Mouse (Mus musculus) spleen, adult 18-20 months (tissue): Measurements from ENCODE around the gene 2510039O18Rik.

ENCODE experiments used
- DNase-seq, 2 experiments: peaks; one replicate each; pipeline ENCODE4 v3.0.0; 2022; ENCODE audit warnings: mixed read lengths in 2 of 2

2510039O18Rik gene

DNA sequence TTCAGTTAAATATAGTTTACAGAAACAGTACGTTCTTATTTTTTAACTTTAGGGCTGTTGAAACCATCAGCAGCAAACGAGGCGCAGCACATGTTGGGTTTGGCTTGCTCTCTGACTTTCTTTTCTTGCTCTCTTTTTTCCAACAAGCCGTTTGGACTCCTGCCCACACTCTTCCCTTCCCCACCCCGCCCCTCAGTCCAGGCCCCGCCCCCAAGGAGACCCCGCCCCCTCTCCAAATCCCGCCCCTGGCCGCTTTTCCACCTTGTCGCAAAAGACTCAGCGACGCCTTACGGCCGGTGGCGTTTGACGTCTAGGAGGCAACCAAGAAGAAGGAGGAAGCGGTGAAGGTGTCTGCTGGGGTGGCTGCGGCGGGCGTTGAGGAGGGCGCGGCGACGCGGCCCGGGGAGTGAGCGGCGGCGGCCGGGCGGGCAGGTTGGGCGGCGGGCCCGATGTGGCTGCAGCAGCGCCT, at the start of gene 2510039O18Rik:
TSS of gene 2510039O18Rik (plus strand) at position 320 of the 469 bp plus-strand sequence.
- DNase-seq, result peak; percentile 78 to 80

- DNase-seq, result no peak
These were observed 44.8 kb upstream of the 2510039O18Rik start for GRCm38 (mm10) chr4:147895815-147896330.

DNA sequence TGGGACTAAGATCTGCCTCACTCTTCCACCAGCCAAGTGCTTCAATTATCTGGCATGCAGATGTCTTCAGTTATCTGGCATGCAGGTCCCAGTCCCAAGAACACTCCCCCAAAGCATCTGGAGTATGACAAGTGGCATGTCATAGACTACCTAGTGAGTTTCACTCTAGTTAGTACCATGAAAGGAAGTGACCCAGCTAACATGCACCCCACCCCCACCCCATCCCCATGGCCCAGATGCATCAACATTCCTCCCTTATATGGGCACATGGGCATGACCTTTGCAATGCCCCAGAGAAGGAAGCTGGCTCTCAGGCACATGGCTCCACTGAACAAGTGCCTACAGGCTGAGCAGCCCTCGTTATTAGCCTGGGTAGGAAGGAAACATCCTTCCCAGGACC, 44.3 kb upstream of the 2510039O18Rik start:
- DNase-seq, result no peak

GRCm38 (mm10) chr4:147897348-147897747, 43.3 kb upstream of the 2510039O18Rik start:
- DNase-seq, result no peak

DNA sequence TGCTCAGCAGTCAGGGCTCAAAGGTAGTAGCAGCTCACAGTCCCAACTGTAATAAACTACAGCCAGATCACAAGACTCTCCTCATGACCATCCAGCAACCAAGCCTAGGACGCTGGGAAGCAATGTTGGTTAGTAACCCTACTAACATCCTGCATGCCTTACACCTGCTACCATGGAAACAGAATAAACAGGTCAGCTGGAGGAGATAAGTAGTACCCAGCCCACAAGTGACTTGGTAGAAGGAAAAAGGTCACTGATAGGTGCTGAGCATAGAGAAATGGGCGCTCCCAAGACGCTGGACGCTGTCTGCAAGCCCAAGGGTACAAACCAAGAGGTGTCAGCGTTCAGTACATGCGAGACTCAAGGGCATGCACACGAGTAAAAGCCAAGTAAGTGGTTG, 40.2 kb upstream of the 2510039O18Rik start:
- no peak for DNase-seq

DNA sequence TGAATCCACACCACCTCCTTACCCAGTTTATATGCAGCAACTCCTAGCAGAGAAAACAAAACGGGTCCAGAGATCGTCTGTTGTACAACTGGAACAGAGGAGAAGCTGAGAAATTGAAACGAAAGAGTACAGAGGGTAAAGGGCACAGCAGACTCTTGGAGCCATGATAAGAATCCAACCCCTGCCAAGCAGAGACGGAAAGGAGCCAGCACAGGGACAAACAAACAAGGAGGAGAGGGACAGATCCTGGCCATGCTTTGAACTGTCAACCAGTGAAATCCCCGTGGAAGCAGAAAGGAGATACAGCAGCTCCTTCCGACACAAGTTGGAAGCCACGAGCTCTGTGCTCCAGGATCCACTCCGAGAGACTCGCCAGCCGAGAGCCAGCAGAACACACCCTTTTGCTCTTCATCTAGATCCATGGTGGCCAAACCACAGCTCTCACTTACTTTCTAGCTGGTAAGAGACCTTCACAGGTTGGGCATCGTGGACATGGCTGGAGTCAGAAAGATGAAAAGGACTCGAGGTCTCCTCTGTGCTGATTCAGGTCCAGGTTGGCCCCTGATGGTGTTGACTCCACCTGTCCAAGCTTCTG, 37.7 kb upstream of the 2510039O18Rik start:
- no peak for DNase-seq

DNA sequence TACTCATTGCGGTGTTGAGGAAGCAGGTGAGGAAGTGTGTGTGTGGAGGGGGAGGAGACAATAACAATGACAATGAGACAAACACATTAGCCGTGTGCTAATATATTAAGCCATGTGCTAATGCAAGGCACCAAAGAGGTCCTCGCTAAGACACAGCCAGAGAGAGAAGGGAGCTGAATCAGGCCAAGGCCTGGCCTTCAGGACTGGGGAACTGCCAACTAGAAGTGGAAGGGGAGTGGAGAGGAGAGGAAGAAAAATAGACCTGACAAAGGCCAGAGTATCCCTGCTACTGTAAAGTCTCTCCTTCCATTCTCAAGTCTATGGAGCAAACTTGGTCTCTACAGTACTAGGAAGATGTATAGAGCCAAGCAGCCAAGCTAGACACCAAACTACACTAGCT, 37.1 kb upstream of the 2510039O18Rik start:
- DNase-seq, result no peak

DNA sequence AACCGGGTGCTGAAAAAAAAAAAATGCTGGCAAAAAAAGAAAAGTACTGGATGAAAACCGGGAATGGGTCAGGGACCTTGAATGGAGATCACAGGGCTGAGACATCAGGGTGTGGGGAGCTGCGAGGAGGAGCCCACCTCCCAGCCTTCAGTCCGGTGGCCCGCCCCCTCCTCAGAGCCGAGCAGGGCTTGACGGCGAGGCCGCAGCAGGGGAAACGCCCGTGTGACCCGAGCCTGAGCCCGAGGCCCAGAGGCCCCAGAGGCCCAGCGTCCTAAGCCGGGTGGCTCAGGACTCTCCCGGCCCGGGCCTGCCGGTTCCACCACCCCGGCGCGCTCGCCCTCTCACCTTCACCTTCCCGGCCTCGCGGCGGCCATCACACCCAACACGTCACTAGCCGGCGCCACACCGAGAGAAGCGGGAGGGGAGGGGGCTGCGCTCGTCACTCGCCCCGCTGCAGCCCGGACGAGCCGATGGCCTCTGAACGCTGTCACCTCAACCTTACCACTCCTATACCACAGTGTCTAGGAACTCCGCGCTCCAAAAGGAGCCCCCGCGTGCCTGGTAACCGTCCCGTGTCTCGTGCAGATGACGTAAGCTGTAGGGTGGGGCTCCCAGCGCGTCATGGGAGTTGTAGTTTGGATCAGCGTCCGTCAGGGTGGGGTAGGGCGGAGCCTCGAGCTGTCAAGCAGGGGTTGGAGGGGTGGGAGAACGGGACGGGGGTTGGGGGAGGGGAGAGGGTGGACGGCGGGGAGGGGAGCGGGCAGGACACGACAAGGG, 36.2 kb upstream of the 2510039O18Rik start, which contains the start of gene Mfn2:
TSS of gene Mfn2 (minus strand) at position 392 of the 777 bp plus-strand sequence.
- peak; percentile 80 to 87 for DNase-seq

- no peak for DNase-seq
These were observed 35.5 kb upstream of the 2510039O18Rik start for GRCm38 (mm10) chr4:147905090-147905659.

DNA sequence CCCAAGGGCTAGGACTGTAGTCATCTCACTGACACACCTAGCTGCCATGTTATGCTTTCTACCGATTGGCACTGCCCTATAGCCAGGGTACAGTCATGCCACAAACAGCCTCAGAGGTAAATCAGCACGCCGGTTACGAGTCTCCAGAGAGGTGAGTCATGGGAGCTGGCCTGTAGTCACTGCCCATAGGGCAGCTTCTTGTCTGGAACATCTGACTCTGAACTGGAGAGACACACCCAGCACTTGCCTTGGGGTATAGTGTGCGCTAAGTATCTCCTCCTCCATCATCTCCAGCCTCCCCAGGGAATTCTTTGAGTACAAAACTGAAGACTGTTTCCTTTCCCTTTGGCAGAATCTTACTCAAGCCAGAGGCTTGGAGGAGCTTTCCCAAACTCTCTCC, 34.5 kb upstream of the 2510039O18Rik start:
- DNase-seq, result no peak

DNA sequence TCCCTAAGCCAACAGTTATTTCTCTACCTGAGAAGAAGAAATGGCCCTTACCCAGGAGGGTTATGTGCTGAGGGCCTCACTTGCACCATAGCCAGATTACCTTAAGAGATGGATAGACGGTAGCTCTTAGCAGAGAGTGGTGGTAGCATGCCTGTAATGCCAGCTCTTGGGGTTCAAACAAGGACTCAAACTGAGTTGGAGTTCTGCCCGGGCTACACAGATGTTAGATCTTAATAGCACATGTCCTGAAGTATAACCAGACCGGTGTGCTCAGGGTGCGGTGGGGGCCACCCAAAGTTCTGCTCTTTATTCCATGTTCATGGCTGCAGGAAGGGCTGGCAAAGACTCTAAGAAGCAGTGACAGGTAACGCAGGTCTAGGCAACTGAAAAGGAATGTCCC, 31.2 kb upstream of the 2510039O18Rik start:
- no peak for DNase-seq

- DNase-seq, result peak in 1 of 2 experiments; percentile 39
These were observed 22.1 kb upstream of the 2510039O18Rik start for GRCm38 (mm10) chr4:147918459-147919121.

DNA sequence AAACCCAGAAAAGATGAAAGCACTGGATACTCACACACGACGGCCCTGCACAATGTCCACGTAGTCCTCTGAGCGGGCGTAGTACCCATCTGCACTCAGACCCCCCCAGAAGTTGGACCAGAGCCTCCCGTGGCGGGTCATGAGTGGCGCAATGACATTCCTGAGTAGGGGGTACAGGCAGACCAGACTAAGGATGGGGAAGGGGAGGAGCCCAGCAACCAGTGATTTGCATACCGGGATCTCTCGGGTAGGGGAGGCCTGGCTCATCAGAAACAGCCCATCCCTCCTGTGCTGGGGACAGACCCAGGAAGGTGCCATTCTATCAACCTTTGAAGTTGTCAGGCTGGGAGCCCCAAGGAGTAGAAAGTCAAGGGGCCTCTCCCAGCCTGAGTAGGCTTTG, 19.7 kb upstream of the 2510039O18Rik start:
- DNase-seq, result no peak

DNA sequence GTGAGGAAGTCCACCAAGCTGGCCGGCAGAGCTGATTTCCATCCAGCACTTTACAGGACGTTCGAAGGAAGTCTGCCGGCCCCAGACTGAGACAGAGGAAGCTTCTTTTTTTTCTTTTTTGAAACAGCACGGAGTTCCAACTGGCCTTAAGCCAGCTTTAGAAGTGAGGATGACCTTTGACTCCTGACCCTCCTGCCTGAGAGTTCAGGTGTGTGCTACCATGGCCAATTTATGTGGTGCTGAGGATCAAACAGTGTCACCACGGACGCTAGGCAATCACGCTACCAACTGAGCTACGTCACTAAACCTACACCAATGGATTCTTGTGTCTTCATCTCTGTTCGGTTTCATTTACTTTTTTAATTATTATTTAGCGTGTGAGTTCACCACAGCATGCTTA, 18.4 kb upstream of the 2510039O18Rik start:
- no peak for DNase-seq

- peak in 1 of 2 experiments; percentile 18 for DNase-seq
These were observed 13.0 kb upstream of the 2510039O18Rik start for GRCm38 (mm10) chr4:147927705-147928104.

DNA sequence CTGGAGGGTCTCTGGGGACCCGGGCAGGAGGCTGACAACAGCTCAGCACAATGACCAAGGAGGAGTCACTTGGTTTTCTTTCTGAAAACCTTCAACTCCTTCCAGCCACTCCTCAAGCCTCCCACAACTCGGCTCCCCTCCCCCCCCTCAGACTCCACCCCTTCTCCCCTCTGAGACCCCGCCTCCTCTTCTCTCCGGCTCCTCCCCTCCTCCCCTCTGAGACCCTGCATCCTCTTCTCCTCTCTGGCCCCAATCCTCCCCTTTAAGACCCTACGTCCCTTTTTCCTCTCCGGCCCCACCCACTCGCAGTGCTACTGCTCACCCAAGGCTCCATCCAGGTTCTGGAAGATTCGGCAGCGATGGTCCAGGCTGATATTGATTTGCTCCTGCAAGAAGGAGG, 12.6 kb upstream of the 2510039O18Rik start:
- DNase-seq, result no peak

DNA sequence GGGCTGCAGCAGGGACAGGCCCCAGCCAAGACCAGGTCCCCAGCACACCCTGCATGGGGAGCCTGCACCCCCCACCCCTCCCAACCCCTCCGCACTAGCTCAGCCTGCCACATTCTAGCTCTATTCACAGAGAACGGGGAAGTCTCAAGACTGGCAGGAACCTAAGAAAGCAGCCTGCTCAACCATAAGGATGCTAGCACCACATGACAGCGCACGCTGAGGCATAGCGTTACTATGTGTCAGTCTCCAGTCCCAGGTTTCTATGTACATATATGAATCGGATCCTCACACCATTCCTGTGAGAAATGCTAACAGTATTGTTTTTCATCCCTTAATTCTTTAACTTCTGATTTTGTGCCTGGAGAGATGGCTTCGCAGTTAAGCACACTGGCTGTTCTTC, 12.2 kb upstream of the 2510039O18Rik start:
- no peak for DNase-seq

GRCm38 (mm10) chr4:147930946-147931345, 9.7 kb upstream of the 2510039O18Rik start:
- no peak for DNase-seq

- DNase-seq, result no peak
These were observed 6.6 kb upstream of the 2510039O18Rik start for GRCm38 (mm10) chr4:147934134-147934533.

DNA sequence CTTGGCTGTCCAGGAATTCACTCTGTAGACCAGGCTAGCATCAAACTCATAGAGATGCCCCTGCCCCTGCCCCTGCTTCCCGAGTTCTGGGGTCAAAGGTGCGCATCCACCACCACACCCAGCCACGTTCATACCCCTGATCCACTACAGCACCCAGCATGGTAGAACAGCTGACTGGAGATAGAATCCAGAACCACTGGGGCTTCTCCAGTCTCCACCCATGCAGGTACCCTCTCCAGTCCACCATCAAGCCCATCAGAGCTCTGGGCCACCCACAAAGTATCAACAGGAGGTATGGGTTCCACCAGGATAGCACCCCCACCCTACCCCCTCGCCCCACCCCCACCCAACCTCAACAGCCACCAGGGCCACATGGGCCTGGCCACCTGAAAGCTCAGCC, 6.1 kb upstream of the 2510039O18Rik start:
- DNase-seq, result no peak

DNA sequence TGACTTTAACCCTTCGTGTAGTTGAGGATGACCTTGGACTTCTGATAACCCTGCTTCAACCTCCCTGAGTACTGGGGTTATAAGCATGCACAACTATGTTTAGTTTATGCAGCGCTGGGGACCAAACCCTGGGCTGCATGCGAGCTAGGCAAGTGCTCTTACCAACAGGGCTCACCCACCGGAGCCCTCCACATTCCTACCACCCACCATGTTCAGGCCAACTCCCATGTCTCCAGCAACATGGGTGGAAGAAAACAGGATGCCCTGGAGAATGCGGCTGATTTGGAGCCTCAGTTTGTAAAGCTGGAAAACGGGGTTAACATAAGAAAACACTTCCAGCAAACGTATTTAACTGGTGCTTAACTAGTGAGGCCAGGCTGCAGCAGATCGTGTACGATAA, 4.8 kb upstream of the 2510039O18Rik start:
- no peak for DNase-seq

GRCm38 (mm10) chr4:147936331-147936954, 4.3 kb upstream of the 2510039O18Rik start, which contains the start of gene Plod1:
Plod1 (minus strand) TSS chr4:147936767.
- DNase-seq, result peak; percentile 70 to 84
